Mouse (Mus musculus): ENCODE data around the gene Ubxn6. TPM values are rescaled to one million over a fixed set of nuclear protein-coding genes. Genes with fewer than 3 reads are reported as not detected.

Ubxn6 gene
- total RNA-seq, 2 experiments from 2014 or later, result 55.6 to 64.3 TPM

DNA sequence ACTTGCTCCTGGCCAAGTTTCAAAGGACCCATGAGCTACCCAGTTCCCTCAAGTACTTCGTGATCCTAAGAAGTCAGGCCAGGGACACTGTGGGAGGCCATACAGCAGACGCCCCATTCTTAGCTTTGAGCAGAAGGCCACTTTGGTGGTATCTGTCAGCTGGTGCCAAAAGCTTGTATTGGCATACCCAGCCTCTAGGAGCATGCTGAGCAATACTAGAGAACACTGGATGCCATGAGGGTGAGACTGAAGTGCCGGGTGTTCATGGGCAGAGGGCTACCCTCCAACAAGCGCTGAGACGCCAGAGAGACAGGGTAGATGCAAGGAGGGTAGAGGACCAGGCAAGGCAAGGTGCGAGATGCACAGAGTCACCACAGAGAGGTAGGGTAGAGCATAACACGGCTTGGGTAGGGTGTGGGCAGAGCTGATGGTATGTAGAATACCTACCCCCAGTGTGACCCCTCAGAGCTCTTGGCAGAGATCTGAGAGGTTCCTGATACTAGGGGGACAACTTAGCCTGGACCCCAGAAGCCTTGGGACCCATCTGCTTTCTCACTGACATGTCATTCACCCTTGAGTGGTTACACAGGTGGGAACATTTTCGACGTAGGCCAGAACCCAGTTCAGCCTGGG lies 44.5 kb downstream of the Ubxn6 start:
- intact Hi-C loops (cut with DNase I), result loop anchor here (10.0 kb wide), 1 partner anchor 1244 kb away; the partner anchor contains the start of gene Vav1
- TF ChIP-seq CTCF (IDR thresholded peaks at IDR 0.05), result no peak
- Histone ChIP-seq H3K27ac (peak overlapping the region; percentile 89), H3K4me3 (peak overlapping the region; percentile 11; the same call in 1 of the 2 replicates)
- DNase-seq, result peak; percentile 17

GRCm38 (mm10) chr17:56027801-56028441 lies 46.9 kb downstream of the Ubxn6 start:
- peak; percentile 86 for DNase-seq
- Histone ChIP-seq H3K27ac (peak overlapping the region; percentile 89), H3K4me3 (no peak overlapping the region)
- intact Hi-C loops (cut with DNase I), result no loop called here
- no peak for TF ChIP-seq CTCF (IDR thresholded peaks at IDR 0.05)

DNA sequence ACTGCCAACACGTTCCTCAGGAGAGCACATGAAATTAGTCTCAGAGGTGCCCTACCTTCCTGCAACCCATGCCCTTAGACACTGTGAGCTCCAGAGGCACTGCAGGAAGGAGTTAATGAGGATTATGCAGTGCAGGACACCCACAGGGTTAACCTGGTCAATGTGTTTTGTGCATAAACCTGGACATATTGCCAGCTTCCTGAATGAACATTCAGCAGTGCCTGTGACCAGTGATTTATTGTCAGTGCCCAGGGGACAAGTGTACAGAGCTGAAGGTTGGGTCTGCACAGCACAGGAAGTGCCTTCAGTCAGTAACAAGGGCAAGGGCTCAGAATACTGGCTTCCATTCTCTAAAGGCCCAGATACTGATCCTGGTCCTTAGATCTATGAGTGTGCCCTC lies 47.9 kb downstream of the Ubxn6 start:
- Histone ChIP-seq H3K27ac (peak overlapping the region; percentile 89), H3K4me3 (no peak overlapping the region; the same call in 1 of the 2 replicates)
- TF ChIP-seq CTCF (IDR thresholded peaks at IDR 0.05), result no peak
- intact Hi-C loops (cut with DNase I), result no loop called here
- DNase-seq, result no peak

- H3K4me3 ChIP-seq, result no peak overlapping the region
- no peak for DNase-seq
- intact Hi-C loops (cut with DNase I), result no loop called here
- H3K27ac ChIP-seq, result peak overlapping the region; percentile 89
- no peak for TF ChIP-seq CTCF (IDR thresholded peaks at IDR 0.05)
Observed at GRCm38 (mm10) chr17:56026303-56026702, 48.5 kb downstream of the Ubxn6 start.

DNA sequence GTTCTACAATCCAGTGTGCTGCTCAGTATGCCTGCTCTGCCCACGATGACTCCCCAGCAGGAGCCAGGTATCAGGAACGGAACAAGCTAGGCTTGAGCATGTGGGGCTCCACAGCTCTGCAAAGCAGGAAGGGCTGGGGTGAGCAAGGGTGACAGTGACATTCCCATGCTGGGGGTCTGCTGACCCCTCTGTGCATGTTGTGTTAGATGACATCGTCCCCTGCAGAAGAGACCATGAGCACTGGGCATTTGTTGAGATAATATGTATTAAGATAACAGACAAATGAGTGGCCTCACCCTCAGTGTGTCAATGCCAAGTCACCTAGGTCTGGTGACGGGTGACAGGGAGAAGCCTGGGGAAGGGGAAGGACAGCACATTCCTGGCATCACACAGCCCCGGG lies 49.9 kb downstream of the Ubxn6 start:
- DNase-seq, result no peak
- H3K27ac ChIP-seq, result peak overlapping the region; percentile 89
- no peak overlapping the region for H3K4me3 ChIP-seq
- no peak for TF ChIP-seq CTCF (IDR thresholded peaks at IDR 0.05)
- intact Hi-C loops (cut with DNase I), result no loop called here

DNA sequence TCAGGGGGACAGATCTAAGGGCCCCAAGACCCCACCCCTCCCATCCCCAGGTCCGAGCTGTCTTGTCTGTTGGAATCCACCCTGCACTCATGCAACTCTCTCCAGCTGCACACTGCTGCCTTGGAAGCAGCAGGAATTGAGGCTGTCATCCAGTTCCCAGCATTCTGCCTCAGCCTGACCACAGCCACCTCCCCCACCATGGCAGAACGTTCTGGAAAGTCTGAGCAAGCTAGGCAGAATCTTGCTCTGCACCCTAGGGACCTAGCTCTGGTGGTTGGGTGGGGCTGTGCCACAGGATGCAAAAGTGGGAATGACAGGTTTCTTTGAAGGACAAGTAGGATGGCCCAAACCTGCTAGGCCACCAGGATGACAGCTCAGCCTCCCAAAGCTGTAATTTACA lies 50.4 kb downstream of the Ubxn6 start:
- TF ChIP-seq CTCF (IDR thresholded peaks at IDR 0.05), result no peak
- intact Hi-C loops (cut with DNase I), result no loop called here
- Histone ChIP-seq H3K27ac (peak overlapping the region; percentile 89), H3K4me3 (no peak overlapping the region)
- DNase-seq, result peak; percentile 34

GRCm38 (mm10) chr17:56023386-56023785 lies 51.4 kb downstream of the Ubxn6 start:
- peak overlapping the region; percentile 89 for H3K27ac ChIP-seq
- peak; percentile 29 for DNase-seq

GRCm38 (mm10) chr17:56022989-56023290 lies 51.9 kb downstream of the Ubxn6 start:
- no peak for TF ChIP-seq CTCF (IDR thresholded peaks at IDR 0.05)
- intact Hi-C loops (cut with DNase I), result no loop called here
- Histone ChIP-seq H3K27ac (peak overlapping the region; percentile 89), H3K4me3 (no peak overlapping the region)
- DNase-seq, result no peak

More at GRCm38 (mm10) chr17:56023386-56023785, 51.4 kb downstream of the Ubxn6 start:
- TF ChIP-seq CTCF (IDR thresholded peaks at IDR 0.05), result no peak
- H3K4me3 ChIP-seq, result no peak overlapping the region
- intact Hi-C loops (cut with DNase I), result no loop called here

- peak; percentile 24 for DNase-seq
- Histone ChIP-seq H3K4me3 (no peak overlapping the region), H3K27ac (peak overlapping the region; percentile 89)
- TF ChIP-seq CTCF (IDR thresholded peaks at IDR 0.05), result no peak
- intact Hi-C loops (cut with DNase I), result no loop called here
Observed at GRCm38 (mm10) chr17:56022131-56022988, 52.5 kb downstream of the Ubxn6 start.

DNA sequence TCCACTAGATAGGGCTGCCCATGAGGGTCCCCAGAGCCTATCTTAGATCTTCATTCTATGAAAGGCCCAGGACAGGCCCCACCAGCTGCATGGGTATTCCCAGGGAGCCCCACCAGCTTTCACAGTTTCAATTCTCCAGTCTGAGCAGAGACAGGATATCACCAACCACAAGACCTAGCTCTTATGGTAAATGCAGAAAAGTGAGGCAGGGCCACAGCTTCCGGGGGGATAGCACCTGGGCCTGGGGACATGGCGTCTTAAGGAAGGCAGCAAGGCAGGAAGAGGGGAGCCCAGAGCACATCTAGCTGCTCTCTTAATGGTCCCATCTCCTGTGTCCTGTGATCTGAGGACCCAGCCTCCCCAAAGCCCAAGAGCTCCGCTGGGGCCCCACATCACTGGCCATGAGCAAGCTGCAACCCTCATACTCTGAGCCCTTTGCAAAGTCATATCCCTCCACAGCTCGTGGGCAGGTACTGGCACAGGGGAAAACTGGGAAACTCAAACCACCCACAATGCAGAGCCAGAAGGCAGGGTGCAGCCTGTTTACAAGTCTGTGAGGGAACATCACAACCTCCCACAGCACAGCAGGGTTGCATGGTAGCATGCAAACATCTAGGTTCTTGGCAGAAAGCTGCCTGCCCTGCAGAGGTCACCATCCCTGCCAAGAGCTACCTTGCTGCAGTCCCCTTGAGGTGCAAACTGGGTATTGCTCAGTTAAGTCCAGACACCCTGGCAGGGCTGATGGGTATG lies 53.5 kb downstream of the Ubxn6 start:
- Histone ChIP-seq H3K4me3 (no peak overlapping the region), H3K27ac (peak overlapping the region; percentile 38)
- DNase-seq, result peak; percentile 18
- intact Hi-C loops (cut with DNase I), result no loop called here
- TF ChIP-seq CTCF (IDR thresholded peaks at IDR 0.05), result no peak

GRCm38 (mm10) chr17:56020400-56021084 lies 54.3 kb downstream of the Ubxn6 start:
- no peak for TF ChIP-seq CTCF (IDR thresholded peaks at IDR 0.05)
- DNase-seq, result peak; percentile 17
- Histone ChIP-seq H3K27ac (no peak overlapping the region), H3K4me3 (no peak overlapping the region)
- intact Hi-C loops (cut with DNase I), result no loop called here
